Mouse (Mus musculus): Measurements from ENCODE around the gene Top3a. TPM values are rescaled to one million over a fixed set of nuclear protein-coding genes. Genes with fewer than 3 reads are reported as not detected.

Top3a gene
- total RNA-seq, 2 experiments from 2014 or later: 5.0 to 6.1 TPM

DNA sequence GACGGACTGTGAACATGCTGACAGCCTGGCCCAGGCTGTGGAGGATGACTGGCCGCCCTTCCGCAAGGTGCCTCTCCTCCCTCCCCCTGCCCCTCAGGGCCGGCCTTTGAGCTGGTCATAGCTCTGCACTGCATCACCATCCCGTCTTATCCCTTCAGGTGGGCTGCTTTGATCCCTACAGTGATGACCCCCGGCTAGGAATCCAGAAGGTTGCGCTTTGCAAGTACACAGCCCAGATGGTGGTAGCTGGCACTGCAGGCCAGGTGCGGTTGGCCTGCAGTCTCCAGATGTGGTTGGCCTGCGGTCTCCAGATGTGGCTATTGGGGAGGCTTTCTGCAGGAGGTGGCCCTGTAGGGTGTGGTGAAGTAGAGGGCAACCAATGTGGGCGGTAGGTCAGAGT is 68.5 kb downstream of the Top3a start:
- intact Hi-C loops (cut with DNase I): no loop called here
- DNase-seq (ENCODE audit: extremely low spot score in 1 of 2, low spot score in 2 of 2): peak in 1 of 2 experiments; percentile 9

GRCm38 (mm10) chr11:60707672-60708071 is 69.5 kb downstream of the Top3a start:
- no peak overlapping the region for H3K4me3 ChIP-seq
- DNase-seq (ENCODE audit: extremely low spot score in 1 of 2, low spot score in 2 of 2): peak in 1 of 2 experiments; percentile 31
- intact Hi-C loops (cut with DNase I): no loop called here
- peak overlapping the region; percentile 58; the same call in 1 of the 2 replicates for H3K27ac ChIP-seq
- no peak for TF ChIP-seq CTCF (IDR thresholded peaks at IDR 0.05)

More for the DNA sequence above, 68.5 kb downstream of the Top3a start:
- H3K27ac ChIP-seq: no peak overlapping the region
- H3K4me3 ChIP-seq: no peak overlapping the region
- TF ChIP-seq CTCF (IDR thresholded peaks at IDR 0.05): no peak

DNA sequence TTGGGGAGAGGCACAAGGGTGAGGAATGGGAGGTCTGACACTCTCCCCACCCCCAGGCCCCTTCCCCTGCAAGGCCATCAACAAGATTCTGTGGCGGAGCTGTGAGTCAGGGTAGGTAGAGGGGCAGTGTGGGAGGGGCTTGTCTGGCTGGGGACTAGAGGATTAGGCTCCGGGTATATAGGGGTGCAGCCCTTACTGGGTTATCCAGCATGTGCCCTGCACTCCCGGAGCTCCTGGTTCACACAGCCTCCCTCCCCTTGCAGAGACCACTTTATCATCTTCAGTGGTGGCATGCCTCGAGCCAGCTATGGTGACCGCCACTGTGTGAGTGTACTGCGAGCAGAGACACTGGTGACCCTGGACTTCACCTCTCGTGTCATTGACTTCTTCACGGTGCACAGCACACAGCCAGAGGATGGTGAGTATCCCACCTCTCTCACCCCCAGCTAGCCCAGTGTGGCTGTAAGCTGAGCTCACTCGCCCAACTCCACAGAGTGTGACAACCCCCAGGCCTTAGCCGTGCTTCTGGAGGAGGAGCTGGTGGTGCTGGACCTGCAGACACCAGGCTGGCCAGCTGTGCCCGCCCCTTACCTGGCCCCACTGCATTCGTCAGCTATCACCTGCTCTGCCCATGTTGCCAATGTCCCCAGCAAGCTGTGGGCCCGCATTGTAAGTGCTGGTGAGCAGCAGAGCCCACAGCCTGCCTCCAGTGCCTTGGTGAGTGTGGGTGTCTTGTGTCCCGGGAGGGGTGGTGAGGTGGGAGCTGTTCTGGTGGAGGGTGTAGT is 70.3 kb downstream of the Top3a start:
- peak overlapping the region; percentile 55 for H3K27ac ChIP-seq
- intact Hi-C loops (cut with DNase I): no loop called here

GRCm38 (mm10) chr11:60706076-60706475 is 71.1 kb downstream of the Top3a start:
- peak in 1 of 2 experiments; percentile 9 for DNase-seq (ENCODE audit: extremely low spot score in 1 of 2, low spot score in 2 of 2)
- intact Hi-C loops (cut with DNase I): no loop called here
- no peak for TF ChIP-seq CTCF (IDR thresholded peaks at IDR 0.05)
- peak overlapping the region; percentile 55; the same call in 1 of the 2 replicates for H3K27ac ChIP-seq
- H3K4me3 ChIP-seq: no peak overlapping the region

More for the DNA sequence above, 70.3 kb downstream of the Top3a start:
- TF ChIP-seq CTCF (IDR thresholded peaks at IDR 0.05): no peak
- no peak overlapping the region for H3K4me3 ChIP-seq
- peak in 1 of 2 experiments; percentile 18 for DNase-seq (ENCODE audit: extremely low spot score in 1 of 2, low spot score in 2 of 2)

GRCm38 (mm10) chr11:60705255-60705654 is 71.9 kb downstream of the Top3a start:
- no peak for TF ChIP-seq CTCF (IDR thresholded peaks at IDR 0.05)
- intact Hi-C loops (cut with DNase I): no loop called here
- Histone ChIP-seq H3K4me3 (no peak overlapping the region), H3K27ac (no peak overlapping the region)
- no peak for DNase-seq (ENCODE audit: extremely low spot score in 1 of 2, low spot score in 2 of 2)

GRCm38 (mm10) chr11:60704023-60704880 is 72.9 kb downstream of the Top3a start:
- no peak for TF ChIP-seq CTCF (IDR thresholded peaks at IDR 0.05)
- intact Hi-C loops (cut with DNase I): no loop called here
- H3K4me3 ChIP-seq: no peak overlapping the region
- H3K27ac ChIP-seq: peak overlapping the region; percentile 56
- DNase-seq (ENCODE audit: extremely low spot score in 1 of 2, low spot score in 2 of 2): peak in 1 of 2 experiments; percentile 8

- TF ChIP-seq CTCF (IDR thresholded peaks at IDR 0.05): peak; percentile 63
- DNase-seq (ENCODE audit: extremely low spot score in 1 of 2, low spot score in 2 of 2): peak; percentile 72
- intact Hi-C loops (cut with DNase I): no loop called here
- Histone ChIP-seq H3K4me3 (no peak overlapping the region), H3K27ac (peak overlapping the region; percentile 56)
Measured at GRCm38 (mm10) chr11:60703131-60703530, 74.0 kb downstream of the Top3a start.

DNA sequence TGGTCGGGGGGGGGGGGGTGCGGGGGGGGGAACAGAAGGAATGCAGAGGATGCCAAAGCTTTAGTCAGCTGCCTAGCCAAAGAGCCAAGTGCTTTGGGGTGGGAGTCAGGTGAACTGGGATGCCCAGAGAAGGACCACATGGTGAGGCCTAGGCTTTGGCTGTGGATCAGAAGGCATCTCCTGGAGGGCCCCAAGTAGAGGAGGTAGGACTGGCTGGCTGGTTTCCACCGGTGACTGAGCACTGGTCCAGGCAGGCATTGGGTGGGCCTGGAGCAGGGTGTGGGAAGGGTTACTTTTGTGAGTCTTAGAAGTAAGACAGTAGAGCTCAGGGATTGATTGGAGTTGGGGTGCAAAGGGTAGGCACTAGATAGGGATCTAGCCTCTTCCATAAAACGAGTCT is 75.6 kb downstream of the Top3a start:
- peak in 1 of 2 experiments; percentile 13 for DNase-seq (ENCODE audit: extremely low spot score in 1 of 2, low spot score in 2 of 2)
- intact Hi-C loops (cut with DNase I): loop anchor here (2.0 kb wide), 1 partner anchor 27 kb away; the partner anchor contains the start of gene Mief2
- no peak overlapping the region for H3K4me3 ChIP-seq
- H3K27ac ChIP-seq: no peak overlapping the region; the same call in 1 of the 2 replicates
- TF ChIP-seq CTCF (IDR thresholded peaks at IDR 0.05): no peak

DNA sequence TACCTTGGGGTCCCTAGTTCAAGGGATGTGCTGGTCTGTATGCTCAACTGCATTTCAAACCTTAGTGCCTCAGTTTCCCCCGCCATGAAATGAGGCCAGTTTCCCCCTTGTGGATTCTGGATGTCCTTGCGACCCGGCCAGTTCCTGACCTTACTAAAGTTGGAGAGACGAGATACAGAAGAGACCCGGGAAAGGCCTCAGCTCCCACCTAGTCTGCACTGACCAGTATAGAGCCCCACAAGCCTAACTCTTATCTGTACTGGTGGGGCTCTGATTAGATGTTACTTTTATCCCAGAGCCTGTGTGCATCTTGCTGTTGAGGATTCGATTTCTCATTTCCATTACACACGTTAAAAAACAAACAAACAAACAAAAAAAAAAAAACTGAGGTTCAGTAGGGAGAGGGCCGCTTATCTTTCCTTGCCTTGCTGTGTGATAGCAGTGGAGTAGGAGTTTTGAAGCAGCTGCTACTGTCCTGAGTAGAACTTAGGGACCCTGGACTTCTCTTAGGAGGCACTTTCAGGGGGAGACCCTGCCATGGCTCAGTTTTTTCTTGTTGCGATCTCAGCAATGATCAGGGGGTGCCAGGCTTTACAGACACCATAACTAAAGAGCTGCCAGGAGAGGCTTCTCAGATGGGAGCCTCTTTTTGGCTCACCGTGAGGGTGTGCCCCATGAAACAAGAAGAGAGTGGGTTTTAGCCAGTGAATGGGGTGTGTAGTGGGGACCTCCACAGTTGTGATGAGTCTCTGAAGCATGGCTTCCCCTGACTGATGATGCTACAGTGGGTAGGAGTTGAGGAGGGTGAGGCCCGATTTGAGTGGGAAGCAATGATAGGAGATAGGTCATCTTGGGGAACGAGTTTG is 76.6 kb downstream of the Top3a start:
- intact Hi-C loops (cut with DNase I): loop anchor here (2.0 kb wide), 1 partner anchor 28 kb away; the partner anchor contains the start of gene Mief2
- Histone ChIP-seq H3K4me3 (peak overlapping the region; percentile 97), H3K27ac (peak overlapping the region; percentile 91)
- no peak for TF ChIP-seq CTCF (IDR thresholded peaks at IDR 0.05)
- peak in 1 of 2 experiments; percentile 8 for DNase-seq (ENCODE audit: extremely low spot score in 1 of 2, low spot score in 2 of 2)

DNA sequence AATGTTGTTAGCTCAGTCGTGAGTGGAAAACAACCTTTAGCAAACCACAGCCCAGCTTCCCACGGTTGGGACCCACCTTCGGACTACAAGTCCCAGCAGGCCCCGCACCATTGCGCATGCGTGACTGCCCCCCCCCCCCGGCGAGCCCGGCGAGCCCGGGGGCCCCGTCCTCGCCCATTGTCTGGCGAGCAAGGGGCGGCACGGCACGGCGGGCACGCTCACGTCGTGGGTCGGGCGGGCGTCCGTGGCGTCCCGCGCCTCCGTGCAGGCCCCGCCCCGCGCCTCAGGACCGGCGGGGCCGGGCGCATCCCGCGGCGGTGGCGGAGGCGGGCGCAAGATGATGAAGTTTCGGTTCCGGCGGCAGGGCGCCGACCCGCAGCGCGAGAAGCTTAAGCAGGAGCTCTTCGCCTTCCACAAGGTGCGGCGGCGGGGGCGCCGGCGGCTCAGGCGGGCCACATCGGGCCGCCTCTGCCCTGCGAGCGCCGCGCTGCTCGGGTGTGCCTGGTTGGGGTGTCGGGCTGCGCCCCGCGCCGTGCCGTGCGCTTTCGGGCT is 77.6 kb downstream of the Top3a start, which contains the start of gene Llgl1:
TSS of gene Llgl1 (plus strand) at position 200 of the 552 bp plus-strand sequence.
- DNase-seq (ENCODE audit: extremely low spot score in 1 of 2, low spot score in 2 of 2): peak; percentile 83 to 87
- Histone ChIP-seq H3K4me3 (peak within 1 kb of the TSS; percentile 97), H3K27ac (peak within 1 kb of the TSS; percentile 91)
- TF ChIP-seq CTCF (IDR thresholded peaks at IDR 0.05): no peak
- intact Hi-C loops (cut with DNase I): loop anchor here (2.0 to 5.0 kb wide), 4 partner anchors 29 to 178 kb away; partner anchors contain the start of genes Alkbh5, Mief2, Smcr8 and Tmem11
